Mouse (Mus musculus) forebrain, embryonic 15.5 days (tissue): ENCODE data around the gene Pcnx2. TPM values are rescaled to one million over a fixed set of nuclear protein-coding genes. Genes with fewer than 3 reads are reported as not detected.

Experiments
- ATAC-seq: fragments of 200-750 bp; cut with Nextera tagmentation; replicated peaks from 2 replicates; pipeline ENCODE4 v1.8.0; 2017; ENCODE audit warnings: mild to moderate bottlenecking, moderate TSS enrichment, moderate library complexity
- H3K27ac ChIP-seq: fragments of 300-500 bp; sonication (generic); replicated peaks from 2 replicates; pipeline ENCODE4 v1.5.1; 2015; ENCODE audit warnings: mild to moderate bottlenecking, inconsistent platforms
- H3K27me3 ChIP-seq: fragments of 300-500 bp; sonication (generic); 2 replicates; pipeline ENCODE4 v1.6.1; 2015; ENCODE audit warnings: inconsistent platforms
- H3K36me3 ChIP-seq: fragments of 300-500 bp; sonication (generic); 2 replicates; pipeline ENCODE4 v1.6.1; 2015; ENCODE audit warnings: mild to moderate bottlenecking, inconsistent platforms
- H3K4me1 ChIP-seq: fragments of 300-500 bp; sonication (generic); 2 replicates; pipeline ENCODE4 v1.6.1; 2015; ENCODE audit warnings: inconsistent platforms
- H3K4me2 ChIP-seq: fragments of 300-500 bp; sonication (generic); replicated peaks from 2 replicates; pipeline ENCODE4 v1.6.1; 2015; ENCODE audit warnings: mild to moderate bottlenecking, inconsistent platforms
- H3K4me3 ChIP-seq: fragments of 300-500 bp; sonication (generic); 2 replicates; pipeline ENCODE4 v1.5.1; 2015; ENCODE audit warnings: mild to moderate bottlenecking, inconsistent platforms
- H3K9ac ChIP-seq: fragments of 300-500 bp; sonication (generic); replicated peaks from 2 replicates; pipeline ENCODE4 v1.6.1; 2015; ENCODE audit warnings: mild to moderate bottlenecking, inconsistent platforms
- H3K9me3 ChIP-seq: fragments of 300-500 bp; sonication (generic); 2 replicates; pipeline ENCODE4 v1.6.1; 2016; ENCODE audit warnings: inconsistent platforms
- WGBS: fragments of 180-500 bp; shearing (Covaris S2); methylation state at CpG from one replicate; pipeline ENCODE4 v1.1.7; 2015; ENCODE audit warnings: mixed read lengths; 5-methylcytosine and 5-hydroxymethylcytosine counted together
- polyA plus RNA-seq: library from polyadenylated mRNA; unstranded; fragments of >200 nt; fragmentation: Nextera tagmentation; extraction: Ambion mirVana; gene quantifications from 2 replicates; pipeline ENCODE4 v1.2.1, GENCODE M21; 2015

Gene Pcnx2
- polyA plus RNA-seq, 1 experiment from 2014 or later: 3.8 TPM

- H3K9ac ChIP-seq: no peak overlapping the region
- H3K36me3 ChIP-seq: no peaks in the 10 kb centered on the region
- WGBS: 82% methylated on average over 9 of the region's 9 CpGs
- H3K4me3 ChIP-seq: no peak overlapping the region
- peaks cover 41% of the 10 kb centered on the region for H3K27me3 ChIP-seq
- no peak for ATAC-seq
- H3K4me1 ChIP-seq: peaks cover 18% of the 10 kb centered on the region
- no peak overlapping the region for H3K27ac ChIP-seq
- H3K9me3 ChIP-seq: no peaks in the 10 kb centered on the region
- no peak overlapping the region for H3K4me2 ChIP-seq
These were observed 16.3 kb upstream of the Pcnx2 start for GRCm38 (mm10) chr8:125914386-125914785.

GRCm38 (mm10) chr8:125913206-125913605 lies 15.1 kb upstream of the Pcnx2 start:
- no peaks in the 10 kb centered on the region for H3K36me3 ChIP-seq
- no peak overlapping the region for H3K4me3 ChIP-seq
- peaks cover 18% of the 10 kb centered on the region for H3K4me1 ChIP-seq
- WGBS: 81% methylated on average over 4 of the region's 4 CpGs
- no peak for ATAC-seq
- no peak overlapping the region for H3K4me2 ChIP-seq
- H3K9me3 ChIP-seq: no peaks in the 10 kb centered on the region
- no peak overlapping the region for H3K9ac ChIP-seq
- no peak overlapping the region for H3K27ac ChIP-seq
- peaks cover 50% of the 10 kb centered on the region for H3K27me3 ChIP-seq

- peaks cover 50% of the 10 kb centered on the region for H3K27me3 ChIP-seq
- H3K4me1 ChIP-seq: peaks cover 18% of the 10 kb centered on the region
- no peaks in the 10 kb centered on the region for H3K36me3 ChIP-seq
- H3K9me3 ChIP-seq: no peaks in the 10 kb centered on the region
- H3K4me3 ChIP-seq: peak overlapping the region; percentile 58
- H3K4me2 ChIP-seq: peak overlapping the region; percentile 99
- H3K9ac ChIP-seq: peak overlapping the region; percentile 48
- ATAC-seq: peak; percentile 46; the same call in 1 of the 2 replicates
- no peak overlapping the region for H3K27ac ChIP-seq
- 3% methylated on average over 31 of the region's 31 CpGs for WGBS
These were observed 13.1 kb upstream of the Pcnx2 start for GRCm38 (mm10) chr8:125911229-125911580.

DNA sequence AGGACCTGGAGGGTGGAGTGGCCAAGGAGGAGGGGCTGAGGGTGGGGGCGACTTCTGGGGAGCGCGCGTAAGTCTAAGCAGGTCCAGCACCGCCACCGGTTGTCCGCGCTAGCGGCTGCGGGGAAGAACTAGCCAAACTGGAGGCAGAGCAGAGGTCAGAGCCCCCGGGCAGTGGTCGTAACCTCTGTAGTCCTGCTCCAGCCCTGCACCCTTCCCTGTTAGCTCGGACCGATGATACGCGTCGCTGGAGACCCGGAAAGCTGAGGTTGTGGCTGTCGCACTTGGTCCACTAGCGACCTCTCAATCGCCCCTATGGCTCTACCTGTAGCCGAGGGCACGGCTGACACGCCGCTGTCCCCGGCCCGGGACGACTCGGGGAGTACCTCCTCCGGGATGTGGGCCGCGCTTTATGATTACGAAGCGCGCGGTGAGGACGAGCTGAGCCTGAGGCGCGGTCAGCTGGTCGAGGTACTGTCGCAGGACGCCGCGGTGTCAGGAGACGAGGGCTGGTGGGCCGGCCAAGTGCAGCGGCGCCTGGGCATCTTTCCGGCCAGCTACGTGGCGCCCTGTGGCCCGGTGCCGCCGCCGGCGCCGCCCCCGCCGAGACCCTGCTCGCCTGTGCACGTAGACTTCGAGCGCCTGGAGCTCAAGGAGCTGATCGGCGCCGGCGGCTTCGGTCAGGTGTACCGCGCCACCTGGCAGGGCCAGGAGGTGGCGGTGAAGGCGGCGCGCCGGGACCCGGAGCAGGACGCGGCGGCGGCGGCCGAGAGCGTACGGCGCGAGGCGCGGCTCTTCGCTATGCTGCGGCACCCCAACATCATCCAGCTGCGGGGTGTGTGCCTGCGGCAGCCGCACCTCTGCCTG lies 12.5 kb upstream of the Pcnx2 start, which contains the start of gene Map3k21:
Gene Map3k21, plus strand, starts transcription at position 86 of the 864 bp plus-strand sequence.
- H3K4me3 ChIP-seq: peak within 1 kb of the TSS; percentile 58
- H3K36me3 ChIP-seq: no peaks in the 10 kb centered on the region
- peaks cover 18% of the 10 kb centered on the region for H3K4me1 ChIP-seq
- peak within 1 kb of the TSS; percentile 48 for H3K9ac ChIP-seq
- ATAC-seq: peak; percentile 57
- H3K27ac ChIP-seq: no peak within 1 kb of the TSS
- H3K27me3 ChIP-seq: peaks cover 50% of the 10 kb centered on the region
- peak within 1 kb of the TSS; percentile 99 for H3K4me2 ChIP-seq
- H3K9me3 ChIP-seq: no peaks in the 10 kb centered on the region
- under 1% methylated on average over 93 of the region's 93 CpGs for WGBS

DNA sequence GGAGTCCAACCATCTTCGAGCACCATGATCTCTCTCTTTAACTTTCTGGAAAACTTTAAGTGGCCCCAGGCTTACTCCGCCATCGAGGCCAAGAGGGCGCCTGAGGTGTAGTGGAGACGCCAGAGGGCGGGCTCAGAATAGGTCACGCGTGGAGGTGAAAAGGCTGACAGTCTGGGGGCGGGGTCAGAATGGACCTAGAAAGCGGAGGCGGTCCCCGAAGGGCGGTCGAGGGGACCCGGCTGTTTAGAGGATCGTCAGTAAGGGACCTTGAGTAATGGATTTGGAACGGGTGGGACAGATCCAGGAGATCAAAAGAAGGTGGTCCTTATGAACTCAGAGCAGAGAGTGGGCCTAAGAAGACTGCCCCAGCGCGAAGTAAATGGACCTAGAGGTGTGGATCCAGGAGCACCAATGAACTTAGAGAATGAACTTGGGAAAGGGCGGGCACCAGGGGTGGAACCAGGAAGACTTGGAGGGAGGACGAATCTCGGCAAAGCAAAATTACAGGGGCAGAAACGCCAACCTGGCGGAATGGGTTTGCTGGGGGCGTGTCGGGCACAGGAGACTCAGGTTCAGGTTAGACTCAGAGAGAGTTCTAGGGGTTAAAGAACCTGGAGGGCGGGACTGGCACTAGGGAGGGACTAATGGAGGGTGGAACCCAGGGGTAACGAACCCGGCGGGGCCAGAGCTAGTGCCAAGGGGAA lies 11.7 kb upstream of the Pcnx2 start:
- no peak overlapping the region for H3K9ac ChIP-seq
- H3K4me1 ChIP-seq: peaks cover 18% of the 10 kb centered on the region
- H3K36me3 ChIP-seq: no peaks in the 10 kb centered on the region
- H3K9me3 ChIP-seq: no peaks in the 10 kb centered on the region
- no peak for ATAC-seq
- H3K27ac ChIP-seq: no peak overlapping the region
- peak overlapping the region; percentile 58 for H3K4me3 ChIP-seq
- H3K27me3 ChIP-seq: peaks cover 55% of the 10 kb centered on the region
- peak overlapping the region; percentile 99 for H3K4me2 ChIP-seq
- 4% methylated on average over 30 of the region's 30 CpGs for whole genome bisulfite sequencing

DNA sequence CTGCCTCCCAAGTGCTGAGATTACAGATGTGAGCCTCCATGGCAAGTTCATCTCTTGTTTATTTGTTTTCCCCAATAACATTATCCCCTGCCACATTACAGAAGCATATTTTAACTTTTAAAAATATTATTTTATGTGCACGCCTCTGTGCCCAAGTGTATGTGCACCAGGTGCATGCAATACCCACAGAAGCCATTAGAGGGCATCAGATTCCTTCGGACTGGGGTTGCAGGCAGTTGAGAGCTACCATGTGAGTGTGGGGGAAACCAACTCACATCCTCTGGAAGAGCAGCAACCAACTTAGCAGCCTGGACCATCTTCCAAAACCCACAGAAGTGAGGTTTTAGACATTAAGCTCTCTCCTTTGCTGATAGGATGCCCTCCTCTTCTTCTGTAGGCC lies 9.2 kb upstream of the Pcnx2 start:
- no peak for ATAC-seq
- H3K27ac ChIP-seq: no peak overlapping the region
- peaks cover 18% of the 10 kb centered on the region for H3K4me1 ChIP-seq
- no peak overlapping the region for H3K9ac ChIP-seq
- H3K9me3 ChIP-seq: no peaks in the 10 kb centered on the region
- 80% methylated on average over 2 of the region's 2 CpGs for WGBS
- H3K4me3 ChIP-seq: no peak overlapping the region
- peaks cover 43% of the 10 kb centered on the region for H3K27me3 ChIP-seq
- no peaks in the 10 kb centered on the region for H3K36me3 ChIP-seq
- H3K4me2 ChIP-seq: no peak overlapping the region

DNA sequence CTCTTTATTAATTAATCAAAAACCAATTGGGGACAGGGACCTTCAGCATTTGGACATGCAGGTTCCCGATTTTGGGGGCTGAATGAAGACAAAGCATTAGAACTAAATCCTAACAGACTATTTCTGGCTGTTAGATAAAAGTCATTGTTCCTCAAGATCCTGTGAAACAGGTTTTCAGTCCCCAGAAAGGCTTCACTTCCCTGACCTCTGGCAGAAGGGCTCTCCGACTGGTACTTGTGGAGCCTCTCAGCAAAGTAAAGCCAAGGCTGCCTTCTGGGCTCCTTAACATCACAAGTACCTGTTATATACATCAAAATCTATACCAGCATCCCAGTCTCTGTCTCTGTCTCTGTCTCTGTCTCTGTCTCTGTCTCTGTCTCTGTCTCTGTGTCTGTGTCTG lies 7.2 kb upstream of the Pcnx2 start:
- no peaks in the 10 kb centered on the region for H3K36me3 ChIP-seq
- H3K4me3 ChIP-seq: no peak overlapping the region
- H3K9ac ChIP-seq: no peak overlapping the region
- 71% methylated on average over 2 of the region's 2 CpGs for WGBS
- H3K27ac ChIP-seq: no peak overlapping the region
- peaks cover 7% of the 10 kb centered on the region for H3K4me1 ChIP-seq
- no peak for ATAC-seq
- no peak overlapping the region for H3K4me2 ChIP-seq
- no peaks in the 10 kb centered on the region for H3K9me3 ChIP-seq
- H3K27me3 ChIP-seq: peaks cover 24% of the 10 kb centered on the region

DNA sequence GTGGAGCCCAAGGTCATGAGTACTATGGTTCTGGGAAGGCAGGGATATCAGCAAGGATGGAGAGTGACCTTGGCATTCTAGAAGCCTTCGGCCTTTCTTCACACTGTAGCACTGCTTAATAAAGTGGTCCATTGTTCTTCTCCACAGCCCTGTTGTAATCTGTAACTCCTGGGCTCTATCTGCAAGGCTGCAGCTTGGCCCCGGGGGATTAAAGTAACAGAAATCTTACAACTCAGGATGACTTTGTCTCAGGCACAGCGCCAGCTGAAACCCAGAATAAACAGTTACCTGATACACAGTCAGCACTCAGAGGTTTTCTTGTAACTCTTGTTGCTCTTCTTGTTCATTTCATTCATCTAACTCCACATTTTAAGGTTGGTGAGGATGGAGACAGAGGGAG lies 4.4 kb upstream of the Pcnx2 start:
- no peaks in the 10 kb centered on the region for H3K36me3 ChIP-seq
- no peak for ATAC-seq
- H3K27ac ChIP-seq: no peak overlapping the region
- H3K9ac ChIP-seq: no peak overlapping the region
- 0 out of 2 replicates have a peak, but pooled peaks cover 4% of the 10 kb centered on the region for H3K27me3 ChIP-seq
- no peak overlapping the region for H3K4me3 ChIP-seq
- no peak overlapping the region for H3K4me2 ChIP-seq
- H3K4me1 ChIP-seq: peaks cover 13% of the 10 kb centered on the region
- WGBS: 39% methylated on average over 3 of the region's 3 CpGs
- H3K9me3 ChIP-seq: no peaks in the 10 kb centered on the region

DNA sequence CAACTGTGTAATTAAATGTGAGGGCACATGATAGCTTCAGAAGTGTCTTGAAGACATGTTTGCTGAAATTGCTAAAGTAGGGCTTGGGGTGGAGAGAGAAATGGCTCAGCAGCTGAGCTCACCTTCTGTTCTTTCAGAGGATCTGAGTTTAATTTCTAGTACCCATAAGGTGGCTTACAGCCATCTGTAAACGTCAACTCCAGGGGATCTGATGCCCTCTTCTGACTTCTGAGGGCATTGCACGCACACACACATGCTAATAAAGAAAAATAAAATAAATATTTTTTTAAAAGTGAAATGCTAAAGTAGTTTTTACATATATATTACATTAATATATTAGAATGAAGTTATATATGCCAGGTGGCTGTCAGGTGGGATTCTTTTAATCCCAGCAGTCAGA lies 3.0 kb upstream of the Pcnx2 start:
- no peaks in the 10 kb centered on the region for H3K36me3 ChIP-seq
- no peak overlapping the region for H3K27ac ChIP-seq
- no peak overlapping the region for H3K4me2 ChIP-seq
- 27% methylated on average over 2 of the region's 2 CpGs for WGBS
- 0 out of 2 replicates have a peak, but pooled peaks cover 8% of the 10 kb centered on the region for H3K27me3 ChIP-seq
- peaks cover 21% of the 10 kb centered on the region for H3K4me1 ChIP-seq
- no peaks in the 10 kb centered on the region for H3K9me3 ChIP-seq
- H3K4me3 ChIP-seq: no peak overlapping the region
- H3K9ac ChIP-seq: no peak overlapping the region
- no peak for ATAC-seq

DNA sequence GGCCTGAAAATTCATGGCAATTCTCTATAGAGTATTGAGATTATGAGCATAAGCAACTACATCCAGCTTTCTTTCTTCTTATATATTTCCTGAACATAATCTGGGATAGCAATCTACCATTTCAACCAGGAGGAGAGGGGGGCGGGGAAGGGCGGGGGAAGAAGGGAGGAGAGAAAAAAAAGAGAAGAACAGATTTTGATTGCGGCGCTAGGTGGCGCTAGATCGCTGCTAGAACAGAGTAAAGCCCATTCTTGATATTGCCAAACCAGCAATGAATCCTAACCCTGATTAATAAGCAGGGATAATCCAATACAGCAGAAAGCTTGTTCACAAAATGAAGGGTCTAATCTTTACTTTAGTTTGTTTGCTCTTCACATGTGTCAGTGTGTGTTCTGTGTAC lies 782 bp upstream of the Pcnx2 start:
- ATAC-seq: 0 out of 2 replicates have a peak, but pooled peaks have one; percentile 20
- Histone ChIP-seq H3K27me3 (0 out of 2 replicates have a peak, but pooled peaks cover 4% of the 10 kb centered on the region), H3K36me3 (no peaks in the 10 kb centered on the region), H3K4me1 (peaks cover 21% of the 10 kb centered on the region), H3K9me3 (no peaks in the 10 kb centered on the region), H3K9ac (peak overlapping the region; percentile 71), H3K27ac (peak overlapping the region; percentile 75), H3K4me3 (peak overlapping the region; percentile 64), H3K4me2 (peak overlapping the region; percentile 73)
- 0% methylated on average over 6 of the region's 6 CpGs for WGBS

DNA sequence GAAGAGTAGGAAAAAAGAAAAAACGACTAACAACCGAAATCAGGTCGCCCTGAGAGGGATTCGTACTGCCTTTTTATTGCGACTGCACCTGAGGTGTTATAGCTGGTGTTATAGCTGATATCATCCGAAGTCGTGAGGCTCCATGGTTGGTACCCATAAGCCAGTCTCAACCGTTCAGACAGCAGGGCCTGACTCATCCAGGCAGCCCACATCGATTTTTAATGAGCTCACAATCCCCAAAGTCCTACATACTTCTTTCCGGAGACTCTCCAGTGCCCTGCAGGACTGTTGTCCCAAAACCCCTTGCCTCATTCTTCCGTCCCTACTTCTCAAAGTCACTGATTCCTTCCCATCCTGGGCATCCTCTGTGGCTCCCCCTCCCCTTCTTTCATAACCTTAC lies 729 bp downstream of the Pcnx2 start:
- Histone ChIP-seq H3K9me3 (no peaks in the 10 kb centered on the region), H3K4me3 (peak overlapping the region; percentile 64), H3K27ac (no peak overlapping the region), H3K4me1 (peaks cover 21% of the 10 kb centered on the region), H3K4me2 (peak overlapping the region; percentile 73), H3K27me3 (0 out of 2 replicates have a peak, but pooled peaks cover 4% of the 10 kb centered on the region), H3K9ac (peak overlapping the region; percentile 71; the same call in 1 of the 2 replicates), H3K36me3 (no peaks in the 10 kb centered on the region)
- no peak for ATAC-seq
- 60% methylated on average over 11 of the region's 11 CpGs for WGBS

DNA sequence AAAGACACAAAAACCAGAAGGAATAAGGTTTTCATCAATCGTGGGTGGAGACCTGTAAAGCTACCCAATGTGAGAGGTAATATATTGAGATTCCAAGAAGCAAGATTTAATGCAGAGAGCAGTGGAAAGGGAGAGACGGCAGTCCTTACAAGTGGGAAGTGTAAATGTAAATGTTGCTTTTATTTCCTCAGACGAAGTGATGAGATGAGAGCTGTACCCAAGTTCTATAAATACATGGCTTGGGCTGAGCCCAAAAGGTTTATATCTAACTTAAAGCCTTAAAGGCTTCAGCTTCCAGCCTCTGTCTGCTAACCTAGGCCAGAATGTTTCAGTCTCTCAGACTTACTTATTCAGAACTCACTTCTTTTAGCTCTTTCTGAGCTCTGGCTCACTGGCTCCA lies 8.2 kb downstream of the Pcnx2 start:
- Histone ChIP-seq H3K4me1 (no peaks in the 10 kb centered on the region), H3K27ac (no peak overlapping the region), H3K36me3 (peaks cover 40% of the 10 kb centered on the region), H3K4me2 (no peak overlapping the region), H3K9me3 (no peaks in the 10 kb centered on the region), H3K4me3 (no peak overlapping the region), H3K9ac (no peak overlapping the region), H3K27me3 (no peaks in the 10 kb centered on the region)
- WGBS: 83% methylated on average over 3 of the region's 3 CpGs
- ATAC-seq: no peak
